Comparison of ENCODE assay signal across 29 mouse cellular contexts in the genomic region with DNA sequence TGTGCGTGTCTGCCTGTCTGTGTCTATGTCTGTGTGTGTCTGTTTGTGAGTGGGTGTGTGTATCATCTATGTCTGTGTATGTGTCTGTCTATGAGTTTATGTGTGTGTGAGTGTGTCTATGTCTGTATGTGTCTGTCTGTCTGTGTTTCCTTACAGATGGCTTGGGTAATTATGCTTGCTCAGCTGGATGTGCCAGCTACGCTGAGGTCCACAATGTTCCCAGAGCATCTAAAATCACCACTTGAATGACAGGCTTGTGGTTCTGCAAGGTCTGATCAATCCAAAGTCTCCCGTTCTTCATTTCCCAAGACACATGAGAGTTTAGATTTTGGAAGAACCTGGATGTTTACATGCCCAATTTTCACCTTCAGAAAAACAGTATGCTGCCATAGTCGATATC.
DNase-seq lines count a peak whose midpoint lies in the region; ATAC-seq lines count a peak whose summit lies in the region.
"Had no signal": no experiment of that assay in that cellular context is flagged by ENCODE, and none has a peak within 500 bp of the region (broad histone marks: within the 10 kb centered on the region; RNA-seq: fewer than 3 reads in every experiment).

No protein-coding gene starts in this region.

- H3K4me2 ChIP-seq in heart, embryonic 12.5 days = no peak overlapping the region
- no peak overlapping the region for H3K4me2 ChIP-seq in heart, embryonic 15.5 days
- H3K4me2 ChIP-seq: embryonic facial prominence, embryonic 12.5 days; hindbrain, embryonic 15.5 days had no signal

- no peak overlapping the region for H3K9ac ChIP-seq in heart, embryonic 12.5 days
- no peak overlapping the region for H3K9ac ChIP-seq in heart, embryonic 15.5 days
- H3K9ac ChIP-seq: embryonic facial prominence, embryonic 12.5 days; hindbrain, embryonic 15.5 days; liver, embryonic 14.5 days had no signal

- H3K36me3 ChIP-seq in heart, embryonic 12.5 days = no peaks in the 10 kb centered on the region
- no peaks in the 10 kb centered on the region for H3K36me3 ChIP-seq in heart, embryonic 15.5 days
- H3K36me3 ChIP-seq: embryonic facial prominence, embryonic 12.5 days; hindbrain, embryonic 10.5 days; hindbrain, embryonic 15.5 days had no signal

- 63% methylated on average over 4 of the region's 4 CpGs for WGBS in heart, embryonic 12.5 days
- WGBS in heart, embryonic 15.5 days = 59% methylated on average over 4 of the region's 4 CpGs

- H3K9me3 ChIP-seq in heart, embryonic 12.5 days (replicated peaks) = no peaks in the 10 kb centered on the region
- no peaks in the 10 kb centered on the region for H3K9me3 ChIP-seq in heart, embryonic 15.5 days (replicated peaks)
- H3K9me3 ChIP-seq: embryonic facial prominence, embryonic 12.5 days; hindbrain, embryonic 10.5 days; hindbrain, embryonic 15.5 days had no signal

- H3K27ac ChIP-seq in heart, embryonic 12.5 days (ENCODE audit: poor library complexity, severe bottlenecking) = peak overlapping the region; percentile 81
- H3K27ac ChIP-seq in heart, embryonic 15.5 days = peak overlapping the region; percentile 83
- H3K27ac ChIP-seq: embryonic facial prominence, embryonic 12.5 days; hindbrain, embryonic 10.5 days; hindbrain, embryonic 15.5 days; kidney, postnatal 0 days; liver, embryonic 14.5 days; stomach, postnatal 0 days had no signal

- no peaks in the 10 kb centered on the region for H3K27me3 ChIP-seq in heart, embryonic 12.5 days (replicated peaks)
- H3K27me3 ChIP-seq in heart, embryonic 15.5 days = no peaks in the 10 kb centered on the region
- H3K27me3 ChIP-seq: embryonic facial prominence, embryonic 12.5 days; hindbrain, embryonic 15.5 days had no signal

- ATAC-seq in heart, embryonic 12.5 days (ENCODE audit: insufficient number of reproducible peaks, low FRiP score) = no peak
- no peak for ATAC-seq in heart, embryonic 15.5 days (replicated peaks; ENCODE audit: insufficient number of reproducible peaks, insufficient read depth, low FRiP score, low read depth)
- ATAC-seq: forebrain, embryonic 14.5 days; midbrain, embryonic 16.5 days had no signal

- peaks cover 13% of the 10 kb centered on the region for H3K4me1 ChIP-seq in heart, embryonic 12.5 days (replicated peaks)
- peaks cover 12% of the 10 kb centered on the region for H3K4me1 ChIP-seq in heart, embryonic 15.5 days (replicated peaks)
- H3K4me1 ChIP-seq: hindbrain, embryonic 10.5 days; hindbrain, embryonic 15.5 days had no signal

- H3K4me3 ChIP-seq in heart, embryonic 12.5 days = no peak overlapping the region
- H3K4me3 ChIP-seq in heart, embryonic 15.5 days = no peak overlapping the region
- H3K4me3 ChIP-seq: embryonic facial prominence, embryonic 12.5 days; hindbrain, embryonic 10.5 days; hindbrain, embryonic 15.5 days had no signal

- DNase-seq in heart, adult 11 months = peak; percentile 86
- no peak for DNase-seq in heart, adult 8-10 months (ENCODE audit: low spot score)
- DNase-seq in heart, postnatal 4 days = no peak
- DNase-seq in skeletal muscle tissue, adult 2 months (ENCODE audit: low read depth, low spot score) = peak; percentile 52
- DNase-seq in kidney, adult 9 months = no peak
- DNase-seq: adrenal gland, postnatal 25 days; B cell, adult 2 months; cerebellum, adult 11-12 months; cerebellum, adult 9-11 months; embryo, embryonic 11 days; kidney, adult 18-20 months; kidney, postnatal 4 days; layer of hippocampus, postnatal 36 days; liver; lung, adult 2 months; lung, postnatal 10 days; right cerebral cortex, postnatal 25 days; thymus, adult 18-20 months; thymus, postnatal 25 days had no signal

Comparison
In these comparisons a context has a peak if more than half of its experiments do, and no peak if none do; other contexts are left out.
1. DNase-seq: peak in heart, adult 11 months (single experiment) and skeletal muscle tissue, adult 2 months (single experiment); none in heart, adult 8-10 months (single experiment), heart, postnatal 4 days (single experiment) and kidney, adult 9 months (single experiment).